Mouse (Mus musculus) bone marrow, adult 2 months (tissue): ENCODE results near the gene Ranbp17.

Source experiments
- CTCF ChIP-seq: fragments of 200-500 bp; IDR thresholded peaks from 2 replicates; pipeline ENCODE4 v1.5.1; 2011; ENCODE audit warnings: low read length, control low read depth; ENCODE audit not compliant: control insufficient read depth, insufficient read depth
- POLR2A ChIP-seq: fragments of 200-500 bp; IDR thresholded peaks from 2 replicates; pipeline ENCODE4 v1.6.1; 2011; ENCODE audit warnings: low read depth, mild to moderate bottlenecking, control low read depth, low read length, borderline replicate concordance; ENCODE audit not compliant: control insufficient read depth

GRCm38 (mm10) chr11:33179802-33180201 is 333.7 kb downstream of the Ranbp17 start:
- TF ChIP-seq CTCF (no peak), POLR2A (no peak)
